Mouse (Mus musculus) midbrain, embryonic 13.5 days (tissue): ENCODE data around the gene Capn1. TPM values are rescaled to one million over a fixed set of nuclear protein-coding genes. Genes with fewer than 3 reads are reported as not detected.

Source experiments
- ATAC-seq: fragments of 200-750 bp; cut with Nextera tagmentation; 2 replicates; pipeline ENCODE4 v1.8.0; 2017; ENCODE audit warnings: mild to moderate bottlenecking, moderate TSS enrichment, moderate library complexity
- H3K27ac ChIP-seq: fragments of 300-500 bp; sonication (generic); 2 replicates; pipeline ENCODE4 v1.5.1; 2015; ENCODE audit warnings: inconsistent platforms, mild to moderate bottlenecking, moderate library complexity
- H3K27me3 ChIP-seq: fragments of 300-500 bp; sonication (generic); 2 replicates; pipeline ENCODE4 v1.6.1; 2015; ENCODE audit warnings: mild to moderate bottlenecking, inconsistent platforms
- H3K36me3 ChIP-seq: fragments of 300-500 bp; sonication (generic); 2 replicates; pipeline ENCODE4 v1.6.1; 2015; ENCODE audit warnings: mild to moderate bottlenecking, inconsistent platforms
- H3K4me1 ChIP-seq: fragments of 300-500 bp; sonication (generic); replicated peaks from 2 replicates; pipeline ENCODE4 v1.6.1; 2015; ENCODE audit warnings: inconsistent platforms
- H3K4me2 ChIP-seq: fragments of 300-500 bp; sonication (generic); replicated peaks from 2 replicates; pipeline ENCODE4 v1.6.1; 2015; ENCODE audit warnings: moderate library complexity, mild to moderate bottlenecking, inconsistent platforms
- H3K4me3 ChIP-seq: fragments of 300-500 bp; sonication (generic); replicated peaks from 2 replicates; pipeline ENCODE4 v1.5.1; 2015; ENCODE audit warnings: mild to moderate bottlenecking, inconsistent platforms
- H3K9ac ChIP-seq: fragments of 300-500 bp; sonication (generic); replicated peaks from 2 replicates; pipeline ENCODE4 v1.6.1; 2015; ENCODE audit warnings: mild to moderate bottlenecking, inconsistent platforms
- H3K9me3 ChIP-seq: fragments of 300-500 bp; sonication (generic); 2 replicates; pipeline ENCODE4 v1.6.1; 2016; ENCODE audit warnings: mild to moderate bottlenecking, inconsistent platforms
- WGBS: fragments of 180-500 bp; shearing (Covaris S2); methylation state at CpG from one replicate; pipeline ENCODE4 v1.1.7; 2015; 5-methylcytosine and 5-hydroxymethylcytosine counted together
- microRNA-seq: library from miRNA; unstranded; fragments of <30 nt; microRNA quantifications from one replicate; pipeline ENCODE4, GENCODE M21; 2016
- polyA plus RNA-seq: library from polyadenylated mRNA; unstranded; fragments of >200 nt; fragmentation: Nextera tagmentation; extraction: Ambion mirVana; gene quantifications from 2 replicates; pipeline ENCODE4 v1.2.1, GENCODE M21; 2015

Capn1 gene
- polyA plus RNA-seq, 1 experiment from 2014 or later: 2.3 TPM

- H3K27ac ChIP-seq: no peak overlapping the region
- H3K4me1 ChIP-seq: peaks cover 10% of the 10 kb centered on the region
- 94% methylated on average over 7 of the region's 7 CpGs for whole genome bisulfite sequencing
- no peaks in the 10 kb centered on the region for H3K9me3 ChIP-seq
- H3K4me2 ChIP-seq: no peak overlapping the region
- no peak overlapping the region for H3K9ac ChIP-seq
- no peak for ATAC-seq
- no peak overlapping the region for H3K4me3 ChIP-seq
- H3K36me3 ChIP-seq: peaks cover 34% of the 10 kb centered on the region
- H3K27me3 ChIP-seq: no peaks in the 10 kb centered on the region
Measured at GRCm38 (mm10) chr19:5942581-5942980, 73.1 kb downstream of the Capn1 start.

GRCm38 (mm10) chr19:5940656-5941055, 75.0 kb downstream of the Capn1 start:
- Histone ChIP-seq H3K4me3 (no peak overlapping the region), H3K27ac (no peak overlapping the region), H3K36me3 (peaks cover 26% of the 10 kb centered on the region), H3K4me1 (peaks cover 16% of the 10 kb centered on the region), H3K9me3 (no peaks in the 10 kb centered on the region), H3K4me2 (no peak overlapping the region), H3K9ac (no peak overlapping the region), H3K27me3 (no peaks in the 10 kb centered on the region)
- ATAC-seq: no peak
- WGBS: 94% methylated on average over 10 of the region's 10 CpGs

GRCm38 (mm10) chr19:5940173-5940572, 75.5 kb downstream of the Capn1 start:
- H3K4me3 ChIP-seq: no peak overlapping the region
- H3K36me3 ChIP-seq: peaks cover 23% of the 10 kb centered on the region
- H3K9ac ChIP-seq: no peak overlapping the region
- ATAC-seq: no peak
- no peak overlapping the region for H3K4me2 ChIP-seq
- WGBS: 78% methylated on average over 4 of the region's 4 CpGs
- H3K9me3 ChIP-seq: no peaks in the 10 kb centered on the region
- no peaks in the 10 kb centered on the region for H3K27me3 ChIP-seq
- peaks cover 16% of the 10 kb centered on the region for H3K4me1 ChIP-seq
- H3K27ac ChIP-seq: no peak overlapping the region

GRCm38 (mm10) chr19:5939715-5940114, 76.0 kb downstream of the Capn1 start:
- H3K9me3 ChIP-seq: no peaks in the 10 kb centered on the region
- WGBS: 77% methylated on average over 5 of the region's 5 CpGs
- no peak for ATAC-seq
- peaks cover 16% of the 10 kb centered on the region for H3K4me1 ChIP-seq
- H3K4me2 ChIP-seq: no peak overlapping the region
- no peak overlapping the region for H3K9ac ChIP-seq
- no peak overlapping the region for H3K27ac ChIP-seq
- peaks cover 20% of the 10 kb centered on the region for H3K36me3 ChIP-seq
- no peak overlapping the region for H3K4me3 ChIP-seq
- H3K27me3 ChIP-seq: no peaks in the 10 kb centered on the region

Small RNA genes within 50 kb of the gene (microRNA-seq; reads per million reads assigned to microRNA genes)
- 2.7 reads per million, percentile 9 among the genes with 10 or more reads in this experiment for gene Mir6988

Other genes starting within 250 kb of the Capn1 start
- 64.9 and 70.0 TPM in 2 replicates for gene Scyl1, start 244.5 kb downstream of the Capn1 start, polyA plus RNA-seq
- 16.8 and 19.0 TPM in 2 replicates for gene Frmd8, start 140.6 kb downstream of the Capn1 start, polyA plus RNA-seq
- gene Slc25a45, start 138.1 kb downstream of the Capn1 start, polyA plus RNA-seq: 1.4 and 2.0 TPM in 2 replicates
- gene Tigd3, start 121.7 kb downstream of the Capn1 start, polyA plus RNA-seq: 16.4 and 16.9 TPM in 2 replicates
- 157 and 158 TPM in 2 replicates for gene Dpf2, start 102.9 kb downstream of the Capn1 start, polyA plus RNA-seq
- gene Cdc42ep2, start 91.1 kb downstream of the Capn1 start, polyA plus RNA-seq: 7.5 and 7.8 TPM in 2 replicates
- gene Pola2, start 51.7 kb downstream of the Capn1 start, polyA plus RNA-seq: 31.6 and 32.1 TPM in 2 replicates
- not detected in 2 replicates for gene Slc22a20, start 29.8 kb downstream of the Capn1 start, polyA plus RNA-seq
- gene Syvn1, start 30.7 kb upstream of the Capn1 start, polyA plus RNA-seq: 27.8 and 33.8 TPM in 2 replicates
- gene Mrpl49, start 41.9 kb upstream of the Capn1 start, polyA plus RNA-seq: 73.7 and 74.7 TPM in 2 replicates
- 632 and 647 TPM in 2 replicates for gene Fau, start 41.9 kb upstream of the Capn1 start, polyA plus RNA-seq
- gene Znhit2, start 45.3 kb upstream of the Capn1 start, polyA plus RNA-seq: 27.4 and 33.1 TPM in 2 replicates
- gene Tm7sf2, start 52.5 kb upstream of the Capn1 start, polyA plus RNA-seq: 44.1 and 45.9 TPM in 2 replicates
- gene Vps51, start 61.3 kb upstream of the Capn1 start, polyA plus RNA-seq: 90.8 and 91.4 TPM in 2 replicates
- gene Tmem262, start 64.1 kb upstream of the Capn1 start, polyA plus RNA-seq: not detected in 2 replicates
- 2.4 TPM in 2 replicates for gene Gm28374, start 66.4 kb upstream of the Capn1 start, polyA plus RNA-seq
- gene Zfpl1, start 69.1 kb upstream of the Capn1 start, polyA plus RNA-seq: 83.3 and 84.8 TPM in 2 replicates
- 19.1 and 19.3 TPM in 2 replicates for gene Cdca5, start 69.1 kb upstream of the Capn1 start, polyA plus RNA-seq
- not detected in 2 replicates for gene AC131692.1, start 78.5 kb upstream of the Capn1 start, polyA plus RNA-seq
- gene Naaladl1, start 89.9 kb upstream of the Capn1 start, polyA plus RNA-seq: 0.52 and 0.58 TPM in 2 replicates
- 35.1 and 41.8 TPM in 2 replicates for gene Sac3d1, start 102.8 kb upstream of the Capn1 start, polyA plus RNA-seq
- 42.3 and 44.4 TPM in 2 replicates for gene Snx15, start 112.4 kb upstream of the Capn1 start, polyA plus RNA-seq
- gene Batf2, start 125.1 kb upstream of the Capn1 start, polyA plus RNA-seq: 0.27 TPM in 1 of 2 replicates, not detected in the other
- 115 and 118 TPM in 2 replicates for gene Arl2, start 125.7 kb upstream of the Capn1 start, polyA plus RNA-seq
- gene Majin, start 168.5 kb upstream of the Capn1 start, polyA plus RNA-seq: not detected in 2 replicates
- not detected in 2 replicates for gene Gpha2, start 210.5 kb upstream of the Capn1 start, polyA plus RNA-seq
- 78.4 and 84.8 TPM in 2 replicates for gene Ppp2r5b, start 220.0 kb upstream of the Capn1 start, polyA plus RNA-seq
- 11.4 and 12.4 TPM in 2 replicates for gene Atg2a, start 225.8 kb upstream of the Capn1 start, polyA plus RNA-seq